Mouse (Mus musculus) spleen, adult 2 months (tissue): ENCODE results near the gene Pik3cd.

ENCODE experiments used
- CTCF ChIP-seq: fragments of 200-500 bp; IDR thresholded peaks from 2 replicates; pipeline ENCODE4 v1.5.1; 2011; ENCODE audit warnings: mild to moderate bottlenecking, inconsistent platforms; ENCODE audit not compliant: insufficient read depth, insufficient read length, insufficient replicate concordance; ENCODE audit errors: extremely low read depth
- POLR2A ChIP-seq: fragments of 200-500 bp; IDR thresholded peaks from 2 replicates; pipeline ENCODE4 v1.6.1; 2011; ENCODE audit warnings: low read depth, low read length, inconsistent platforms

- TF ChIP-seq CTCF (no peak), POLR2A (no peak)
Measured at GRCm38 (mm10) chr4:149736581-149736980, 34.2 kb upstream of the Pik3cd start.
